Mouse (Mus musculus) lung, postnatal 4 days (tissue): ENCODE measurements around the gene Sertm1.

Experiments used
- DNase-seq, 2 experiments: peaks; one replicate each; pipeline ENCODE4 v3.0.0; 2021

Sertm1 gene

DNA sequence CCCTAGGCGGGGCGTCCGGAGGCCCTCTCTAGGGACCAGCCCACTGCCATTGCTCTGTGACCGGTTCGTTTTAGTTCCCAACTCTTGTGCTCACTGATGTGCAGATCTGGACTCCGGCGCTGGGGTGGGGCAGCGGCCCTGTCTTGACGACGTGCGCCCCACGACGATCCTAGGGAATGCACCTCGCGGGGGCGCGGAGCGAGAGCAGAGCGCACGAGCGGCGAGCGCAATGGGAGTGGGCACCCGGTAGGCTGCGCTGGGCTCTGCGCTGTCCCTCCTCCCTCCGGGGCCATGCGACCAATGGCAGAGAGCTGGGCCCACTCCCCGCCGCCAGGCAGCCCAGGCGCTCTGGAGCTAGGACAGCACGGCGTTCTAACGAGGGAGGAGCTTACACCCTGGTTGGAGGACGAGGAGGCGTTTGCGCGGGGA lies at the start of gene Sertm1:
Gene Sertm1 (minus strand): TSS at position 245 of the 429 bp plus-strand sequence.
- DNase-seq, result peak; percentile 5 to 27

DNA sequence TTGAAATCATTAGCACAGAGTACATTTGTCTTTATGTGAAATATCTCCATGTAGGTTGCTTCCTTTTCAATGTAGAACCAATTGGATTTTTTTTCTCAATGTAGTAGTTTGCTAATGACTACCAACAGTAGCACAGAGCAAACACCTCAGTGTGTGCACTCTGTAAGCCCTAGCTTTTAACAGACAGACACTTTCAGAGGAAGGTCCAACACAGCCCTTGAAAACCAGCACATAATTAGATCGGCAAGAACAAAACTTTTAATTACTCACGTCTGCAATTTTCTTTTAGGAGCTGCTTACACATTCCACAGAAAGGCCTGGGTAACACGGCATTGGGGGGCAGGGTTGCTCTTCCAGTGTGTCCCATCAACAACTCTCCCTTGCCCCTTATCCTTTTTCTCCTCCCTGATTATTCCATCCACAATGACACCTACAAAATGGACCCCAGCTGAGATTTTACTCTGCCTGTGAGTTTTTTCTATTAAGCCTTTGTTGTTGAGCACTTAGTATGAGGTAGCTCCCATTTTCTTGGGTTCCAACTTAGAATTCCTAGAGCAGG lies 49.3 kb upstream of the Sertm1 start:
- DNase-seq, result no peak

GRCm38 (mm10) chr3:54943067-54943810 lies 27.6 kb upstream of the Sertm1 start:
- no peak for DNase-seq

DNA sequence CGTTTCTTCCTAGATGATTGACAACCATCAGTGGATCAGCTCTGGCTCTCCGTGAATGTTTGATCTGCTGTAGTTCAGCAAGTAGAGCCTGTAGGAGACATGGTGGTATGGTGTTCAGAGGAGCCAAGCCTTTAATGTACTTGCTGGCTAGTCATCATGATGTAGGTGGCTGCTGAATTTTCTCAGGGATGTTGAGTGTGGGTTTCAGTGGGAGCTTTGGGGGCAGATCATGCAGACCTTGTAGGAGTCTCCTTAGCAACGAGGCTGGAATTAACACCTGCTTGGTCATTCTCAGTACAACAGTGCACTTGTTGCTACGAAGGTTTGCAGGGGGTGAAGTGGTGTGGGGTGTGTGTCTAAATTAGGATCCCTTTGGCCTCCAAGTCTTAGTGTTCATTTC lies 18.8 kb upstream of the Sertm1 start:
- no peak for DNase-seq

GRCm38 (mm10) chr3:54932599-54932998 lies 16.9 kb upstream of the Sertm1 start:
- no peak for DNase-seq

DNA sequence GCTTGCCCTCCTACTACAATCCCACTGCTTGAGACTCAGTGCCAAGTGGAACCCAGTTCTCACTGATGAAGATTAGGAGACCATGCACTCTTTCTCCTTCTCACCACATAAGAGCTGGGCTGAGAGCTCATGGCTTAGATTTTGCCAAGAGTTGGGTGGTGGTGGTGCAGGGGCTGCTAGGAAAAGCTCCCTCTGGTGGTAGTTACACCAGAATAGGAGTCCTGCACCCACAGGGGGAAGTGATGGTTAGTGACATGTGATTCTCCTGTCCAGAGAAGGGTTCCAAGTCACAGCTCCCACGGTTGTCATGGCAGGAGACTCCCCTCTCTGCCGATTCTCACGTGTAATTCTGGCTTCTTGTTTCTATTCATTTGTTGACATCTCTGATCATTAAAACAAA lies 4.7 kb upstream of the Sertm1 start:
- no peak for DNase-seq

DNA sequence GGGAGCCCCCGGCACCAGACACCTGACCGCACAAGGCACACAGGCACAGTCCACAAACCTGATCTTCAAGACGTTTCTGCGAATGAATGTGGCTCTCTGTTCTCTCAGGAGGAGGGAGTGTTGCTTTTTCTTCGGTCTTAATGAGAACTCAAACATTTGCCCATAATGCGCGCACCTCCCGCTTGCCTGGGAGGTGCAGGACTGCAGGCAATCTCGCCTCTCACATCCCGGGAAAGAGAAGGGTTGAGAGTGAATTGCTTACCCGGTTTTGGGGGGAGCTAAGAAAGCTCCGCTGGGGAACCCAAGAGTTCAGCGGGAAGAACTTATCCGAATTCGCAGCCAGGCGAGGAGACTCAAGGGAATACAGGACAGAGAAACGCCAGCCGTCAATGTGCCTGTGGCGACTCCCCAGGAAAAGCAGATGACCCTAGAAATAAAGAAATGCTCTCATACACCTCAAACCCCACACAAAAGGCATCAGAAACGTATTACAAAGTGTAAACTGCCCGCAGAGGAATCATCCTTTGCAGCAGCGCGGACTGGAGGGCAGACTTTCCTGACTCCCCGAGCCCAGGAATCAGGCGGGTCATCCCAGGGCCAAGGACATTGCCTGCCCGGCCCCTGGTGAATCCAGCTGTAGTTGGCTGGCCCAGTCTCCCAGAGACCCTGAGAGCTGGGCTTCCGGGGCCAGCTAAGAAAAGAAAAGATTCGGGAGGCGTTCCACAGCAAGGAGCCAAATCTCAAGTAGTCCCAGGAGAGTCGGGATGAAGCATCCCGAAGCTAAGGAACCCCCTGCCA lies 643 bp downstream of the Sertm1 start:
- DNase-seq, result no peak

GRCm38 (mm10) chr3:54908878-54909277 lies 6.8 kb downstream of the Sertm1 start:
- DNase-seq, result no peak

GRCm38 (mm10) chr3:54897974-54898373 lies 17.7 kb downstream of the Sertm1 start:
- peak in 1 of 2 experiments; percentile 26 for DNase-seq

- no peak for DNase-seq
These were observed 20.8 kb downstream of the Sertm1 start for GRCm38 (mm10) chr3:54894891-54895290.

GRCm38 (mm10) chr3:54892218-54892617 lies 23.5 kb downstream of the Sertm1 start:
- DNase-seq, result no peak

DNA sequence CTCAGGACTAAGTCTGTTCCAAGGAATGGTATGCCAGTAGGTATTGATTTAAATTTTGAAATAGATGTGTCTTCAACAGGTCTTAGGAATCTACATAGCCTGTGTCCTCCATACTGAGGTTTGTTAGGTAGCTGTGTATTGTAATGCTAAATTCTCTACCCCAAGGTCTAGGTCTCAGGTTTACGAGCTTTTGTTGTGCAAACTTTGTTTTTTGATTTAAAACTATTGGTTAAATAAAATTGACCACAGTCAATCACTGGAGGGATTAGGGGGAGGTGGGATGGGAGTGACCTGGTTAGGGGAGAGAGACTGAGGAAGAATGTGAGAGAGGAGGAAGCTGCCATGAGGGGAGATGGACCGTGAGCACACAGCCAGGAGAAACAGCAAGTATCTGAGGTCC lies 29.2 kb downstream of the Sertm1 start:
- no peak for DNase-seq
